Mouse (Mus musculus): ENCODE data around the gene Adgra3.

Adgra3 gene

GRCm38 (mm10) chr5:50058421-50059286, at the start of gene Adgra3:
Gene Adgra3 (minus strand): TSS chr5:50059006.
- in situ Hi-C loops (cut with MboI; ENCODE audit: unreplicated experiment in 2 of 2), result no loop called here

DNA sequence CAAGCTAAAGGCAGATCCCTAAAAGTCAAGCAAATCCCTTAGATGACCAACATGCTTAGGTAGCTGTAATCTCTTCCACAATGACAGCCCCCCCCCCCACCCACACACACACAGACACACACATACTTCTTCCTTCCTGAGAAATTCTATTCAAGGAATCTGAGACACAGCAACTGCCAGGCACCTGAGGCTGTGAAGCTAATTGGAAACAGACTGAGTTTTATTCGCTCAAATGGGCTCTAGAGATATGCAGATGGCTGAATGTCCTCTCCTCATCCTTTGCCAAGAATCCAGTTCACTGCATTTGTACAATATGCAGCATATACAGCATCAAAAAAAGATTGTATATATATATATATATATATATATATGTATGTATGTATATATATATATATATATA, 24.6 kb upstream of the Adgra3 start:
- in situ Hi-C loops (cut with MboI; ENCODE audit: unreplicated experiment in 2 of 2), result no loop called here

GRCm38 (mm10) chr5:50074245-50074644, 15.4 kb upstream of the Adgra3 start:
- in situ Hi-C loops (cut with MboI; ENCODE audit: unreplicated experiment in 2 of 2), result no loop called here

DNA sequence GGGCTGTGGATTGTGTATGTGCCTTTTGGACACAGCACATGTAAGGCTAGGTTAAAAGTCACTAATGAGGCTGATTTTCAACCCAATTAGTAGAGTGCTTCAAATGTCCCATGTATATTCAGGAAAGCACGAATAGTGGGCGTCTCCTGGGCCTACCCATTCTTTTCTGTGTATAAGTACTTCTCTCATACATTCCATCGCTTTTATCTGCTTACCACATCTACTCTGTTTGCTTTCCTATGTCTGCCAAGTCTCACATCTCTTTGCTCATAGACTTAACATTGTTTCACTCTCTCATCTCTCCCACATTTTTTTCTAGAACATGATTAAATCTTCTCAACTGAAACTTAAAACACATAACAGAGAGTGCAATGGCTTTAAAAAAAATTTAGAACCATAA, 5.4 kb upstream of the Adgra3 start:
- in situ Hi-C loops (cut with MboI; ENCODE audit: unreplicated experiment in 2 of 2), result no loop called here

GRCm38 (mm10) chr5:50059586-50059985, 780 bp upstream of the Adgra3 start:
- in situ Hi-C loops (cut with MboI; ENCODE audit: unreplicated experiment in 2 of 2), result no loop called here

GRCm38 (mm10) chr5:50057612-50058420, 990 bp downstream of the Adgra3 start:
- in situ Hi-C loops (cut with MboI; ENCODE audit: unreplicated experiment in 2 of 2), result no loop called here

DNA sequence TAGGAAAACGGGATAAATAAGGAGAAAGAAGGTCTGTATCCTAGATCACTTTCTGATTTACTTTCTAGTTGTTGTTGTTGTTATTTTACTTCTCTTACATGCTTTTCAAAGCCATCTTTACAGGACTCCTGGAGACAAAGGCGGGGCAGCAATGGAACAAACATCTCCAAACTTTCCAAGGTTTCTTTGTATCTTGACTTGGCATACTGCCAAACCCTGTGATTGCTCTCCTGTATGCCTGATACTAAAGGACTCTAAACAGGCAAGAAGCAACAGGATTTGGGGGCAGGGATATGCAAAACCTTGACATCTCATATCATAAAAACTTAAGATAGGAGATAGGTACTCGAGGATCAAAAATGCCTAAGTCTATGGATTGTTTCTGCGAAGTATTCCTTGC, 6.3 kb downstream of the Adgra3 start:
- in situ Hi-C loops (cut with MboI; ENCODE audit: unreplicated experiment in 2 of 2), result no loop called here

- in situ Hi-C loops (cut with MboI; ENCODE audit: unreplicated experiment in 2 of 2), result no loop called here
Measured at GRCm38 (mm10) chr5:50050668-50051425, 8.0 kb downstream of the Adgra3 start.

DNA sequence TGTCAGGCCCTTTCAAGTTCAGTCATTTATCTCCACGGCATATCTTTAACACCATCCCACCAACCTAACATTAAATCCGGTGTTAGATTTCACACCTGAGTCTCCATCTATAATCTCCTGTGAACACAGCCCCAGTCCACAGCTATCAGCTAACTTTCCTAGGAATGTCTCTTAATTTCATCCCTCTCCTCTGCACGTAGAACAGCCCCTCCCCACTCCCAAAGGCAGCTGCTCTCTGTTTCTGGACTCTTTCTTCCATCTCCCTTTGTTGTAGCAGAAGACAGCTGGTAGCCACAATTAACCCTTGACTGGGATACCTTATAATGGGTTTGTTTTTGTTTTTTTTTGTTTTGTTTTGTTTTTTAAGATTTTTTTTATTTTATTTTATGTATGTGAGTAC, 8.8 kb downstream of the Adgra3 start:
- in situ Hi-C loops (cut with MboI; ENCODE audit: unreplicated experiment in 2 of 2), result no loop called here

- in situ Hi-C loops (cut with MboI; ENCODE audit: unreplicated experiment in 2 of 2), result no loop called here
Measured at GRCm38 (mm10) chr5:50049506-50049905, 9.3 kb downstream of the Adgra3 start.

DNA sequence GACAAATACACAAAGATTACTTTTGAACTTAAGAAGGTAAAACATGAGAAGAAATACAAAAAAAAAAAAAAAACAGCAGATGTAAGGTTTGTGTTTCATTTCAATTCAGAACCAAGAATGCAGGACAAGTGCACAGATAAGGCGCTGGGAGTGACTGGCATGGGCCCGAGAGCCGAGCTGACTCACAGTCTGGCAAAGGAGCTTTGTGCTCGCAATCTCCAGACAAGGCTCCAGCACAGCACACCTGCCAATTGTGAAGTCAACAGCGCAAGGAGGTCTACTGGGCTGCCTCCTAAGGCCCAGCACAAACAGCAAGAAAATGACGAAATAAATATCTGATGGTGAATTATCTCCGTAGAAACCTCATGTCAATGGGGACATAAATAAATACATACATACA, 9.8 kb downstream of the Adgra3 start:
- in situ Hi-C loops (cut with MboI; ENCODE audit: unreplicated experiment in 2 of 2), result no loop called here

DNA sequence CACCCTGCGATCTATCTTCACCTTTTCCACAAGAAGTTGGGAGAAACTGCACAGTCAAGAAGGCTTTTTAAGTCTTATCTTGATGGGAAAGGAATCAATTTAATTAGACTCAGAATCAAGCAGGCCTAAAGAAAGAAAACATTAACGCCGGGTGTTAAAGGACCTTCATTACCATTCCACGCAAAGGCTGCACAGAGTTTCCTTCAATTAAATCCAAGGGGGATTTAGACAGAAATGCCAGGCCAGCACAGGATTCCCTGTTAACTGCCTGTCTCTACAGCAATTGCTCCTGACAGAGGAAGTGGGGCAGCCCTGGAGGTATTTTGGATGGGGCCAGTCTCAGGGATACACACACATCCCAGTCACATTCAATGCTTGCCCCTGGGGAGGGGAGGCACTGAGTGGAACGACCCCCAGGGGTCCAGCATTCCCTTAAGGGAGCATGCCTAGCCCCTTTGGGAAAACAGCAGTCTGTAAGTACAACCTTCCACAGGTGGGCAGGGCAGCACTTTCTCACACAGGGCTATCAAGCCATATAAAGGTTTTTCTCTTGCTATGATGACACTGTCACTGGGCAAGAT, 10.4 kb downstream of the Adgra3 start:
- in situ Hi-C loops (cut with MboI; ENCODE audit: unreplicated experiment in 2 of 2), result no loop called here

- in situ Hi-C loops (cut with MboI; ENCODE audit: unreplicated experiment in 2 of 2), result no loop called here
Measured at GRCm38 (mm10) chr5:50045180-50045579, 13.6 kb downstream of the Adgra3 start.

DNA sequence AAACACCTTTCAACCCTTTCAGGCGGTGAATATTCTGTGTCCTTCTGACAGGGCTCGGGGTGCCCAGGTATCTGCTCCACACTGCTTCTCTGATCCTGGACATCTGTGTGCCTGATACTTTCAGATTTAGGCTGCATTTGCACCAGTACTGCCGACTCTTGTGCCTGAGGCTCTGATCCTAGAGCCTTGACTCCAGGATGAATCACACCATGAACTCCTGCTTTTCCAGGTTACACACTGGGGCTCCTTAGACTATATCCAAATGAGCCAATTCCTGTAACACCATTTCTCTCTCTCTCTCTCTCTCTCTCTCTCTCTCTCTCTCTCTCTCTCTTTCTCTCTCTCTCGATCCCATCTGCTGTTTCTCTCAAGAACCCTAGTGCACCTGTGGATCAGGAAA, 15.1 kb downstream of the Adgra3 start:
- in situ Hi-C loops (cut with MboI; ENCODE audit: unreplicated experiment in 2 of 2), result no loop called here

DNA sequence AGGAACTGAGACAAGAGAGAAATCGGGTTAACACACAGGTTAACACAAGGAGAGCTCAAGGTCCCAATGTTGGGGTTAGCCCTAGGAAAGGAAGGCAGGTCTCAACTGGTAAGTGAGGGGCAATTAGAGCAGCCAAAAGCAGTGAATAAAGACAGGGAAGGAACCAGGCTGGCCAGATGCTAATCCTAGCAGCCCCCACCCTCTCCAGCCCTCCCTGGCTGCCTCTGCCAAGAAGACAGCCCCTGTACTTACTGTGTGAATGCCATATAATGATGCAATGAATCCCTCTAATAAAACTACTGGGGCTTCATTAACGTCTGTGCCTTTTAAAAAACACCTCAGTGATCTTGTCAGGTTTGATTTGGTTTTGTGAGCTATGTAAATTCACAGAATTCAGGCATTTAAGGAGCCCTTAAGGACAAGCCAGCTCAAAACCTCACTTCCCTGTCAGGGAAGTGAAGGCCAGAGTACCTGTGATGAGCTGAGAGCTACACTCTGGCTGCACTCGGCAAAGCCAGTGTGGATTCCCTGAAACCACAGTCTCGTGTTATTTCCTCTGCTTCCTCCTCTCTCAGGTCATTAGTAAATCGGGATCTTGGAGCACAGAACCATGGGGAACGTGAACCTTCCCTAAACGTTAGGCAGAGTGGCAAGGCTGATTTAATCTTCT, 16.4 kb downstream of the Adgra3 start:
- in situ Hi-C loops (cut with MboI; ENCODE audit: unreplicated experiment in 2 of 2), result no loop called here

GRCm38 (mm10) chr5:50039521-50039920, 19.3 kb downstream of the Adgra3 start:
- in situ Hi-C loops (cut with MboI; ENCODE audit: unreplicated experiment in 2 of 2), result no loop called here

GRCm38 (mm10) chr5:50037666-50038065, 21.1 kb downstream of the Adgra3 start:
- in situ Hi-C loops (cut with MboI; ENCODE audit: unreplicated experiment in 2 of 2), result no loop called here

DNA sequence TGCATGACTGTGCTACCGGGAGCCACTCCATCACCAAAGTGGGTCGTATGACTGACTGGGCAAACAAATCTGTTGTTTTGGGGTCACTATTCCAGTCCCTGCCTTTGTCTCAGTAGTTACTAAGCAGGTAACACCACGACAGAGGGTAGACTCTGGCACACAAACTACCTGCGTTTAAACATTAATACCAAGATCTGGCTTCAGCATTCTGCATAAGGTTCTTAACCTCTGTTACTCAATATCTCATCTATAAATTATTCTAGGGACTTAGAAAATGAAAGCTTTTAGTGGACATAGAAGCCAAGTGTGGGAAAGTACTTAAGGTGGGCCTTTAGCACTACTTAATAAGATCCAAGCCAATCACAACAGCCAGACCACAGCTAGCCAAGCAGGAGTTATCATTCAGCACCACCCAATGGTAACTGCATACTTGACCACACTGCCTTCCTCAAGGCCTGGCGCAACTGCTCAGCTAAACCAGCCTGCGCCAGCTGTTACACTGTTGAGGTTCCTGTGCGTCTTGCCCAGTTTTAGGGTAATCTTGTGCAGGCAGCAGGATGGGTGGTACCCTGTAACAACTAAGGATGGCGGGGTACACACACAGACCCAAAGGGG, 23.8 kb downstream of the Adgra3 start:
- in situ Hi-C loops (cut with MboI; ENCODE audit: unreplicated experiment in 2 of 2), result no loop called here

GRCm38 (mm10) chr5:50034231-50034630, 24.6 kb downstream of the Adgra3 start:
- in situ Hi-C loops (cut with MboI; ENCODE audit: unreplicated experiment in 2 of 2), result no loop called here

- in situ Hi-C loops (cut with MboI; ENCODE audit: unreplicated experiment in 2 of 2), result no loop called here
Measured at GRCm38 (mm10) chr5:50033660-50034059, 25.1 kb downstream of the Adgra3 start.

All from v-Abl transformed pro-B cells (cell line).